Mouse (Mus musculus) stomach, postnatal 0 days (tissue): ENCODE data around the gene Ppil4.

Experiments
- CTCF ChIP-seq: IDR thresholded peaks from 2 replicates; pipeline ENCODE4 v1.5.1; 2016; ENCODE audit warnings: antibody characterized with exemption, low read depth, mild to moderate bottlenecking, moderate library complexity
- EP300 ChIP-seq: optimal IDR thresholded peaks from 2 replicates; pipeline ENCODE3; 2016; ENCODE audit warnings: antibody characterized with exemption

GRCm38 (mm10) chr10:7826106-7826505 lies 33.4 kb downstream of the Ppil4 start:
- TF ChIP-seq CTCF = no peak
- TF ChIP-seq EP300 = no peak
